Mouse (Mus musculus): ENCODE data around the gene Dusp1. TPM values are rescaled to one million over a fixed set of nuclear protein-coding genes. Genes with fewer than 3 reads are reported as not detected.
A peak's percentile ranks its signal among the peaks of the same experiment; 100 is the strongest.

Gene Dusp1
- polyA plus RNA-seq, 1 experiment from 2014 or later = 19.4 TPM

DNA sequence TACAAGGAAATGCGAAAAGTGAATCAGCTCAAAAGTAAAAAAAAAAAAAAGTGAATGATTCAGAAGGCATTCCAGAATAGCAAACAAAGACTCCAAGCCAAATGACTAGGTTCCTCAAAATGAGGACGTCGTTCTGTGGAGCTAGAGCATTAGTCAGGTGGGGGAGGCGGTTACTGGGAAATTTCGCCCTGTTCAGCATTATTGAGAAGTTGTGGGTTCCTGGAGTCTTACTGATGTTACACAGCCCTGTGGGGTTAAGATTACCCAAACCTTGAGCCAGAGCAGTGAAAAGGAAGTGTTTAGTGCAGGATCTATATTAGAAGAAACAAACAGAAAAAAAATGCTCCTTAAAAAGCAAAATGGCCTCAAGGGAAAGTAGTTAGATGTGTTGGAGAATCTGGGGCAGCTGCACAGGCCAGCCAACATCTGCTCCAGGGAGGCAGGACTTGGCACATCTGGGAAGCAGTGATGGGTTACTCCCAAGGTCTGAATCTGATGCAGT lies 28.0 kb downstream of the Dusp1 start:
- WGBS = 76% methylated on average over 5 of the region's 5 CpGs
- H3K36me3 ChIP-seq = no peaks in the 10 kb centered on the region
- H3K27me3 ChIP-seq = no peaks in the 10 kb centered on the region; the same call in 1 of the 2 replicates
- H3K4me2 ChIP-seq (replicated peaks) = no peak overlapping the region
- no peak overlapping the region for H3K27ac ChIP-seq
- no peak overlapping the region for H3K4me3 ChIP-seq
- no peak for ATAC-seq (ENCODE audit: insufficient number of reproducible peaks, insufficient read depth, low FRiP score, low TSS enrichment)
- H3K9me3 ChIP-seq = no peaks in the 10 kb centered on the region
- peaks cover 17% of the 10 kb centered on the region; the same call in 1 of the 2 replicates for H3K4me1 ChIP-seq
- no peak overlapping the region for H3K9ac ChIP-seq

GRCm38 (mm10) chr17:26532476-26533045 lies 29.4 kb downstream of the Dusp1 start:
- Histone ChIP-seq H3K9me3 (no peaks in the 10 kb centered on the region), H3K27ac (no peak overlapping the region), H3K4me2 (replicated peaks) (no peak overlapping the region), H3K36me3 (no peaks in the 10 kb centered on the region), H3K4me3 (no peak overlapping the region), H3K4me1 (peaks cover 17% of the 10 kb centered on the region; the same call in 1 of the 2 replicates), H3K9ac (no peak overlapping the region), H3K27me3 (no peaks in the 10 kb centered on the region)
- ATAC-seq (ENCODE audit: insufficient number of reproducible peaks, insufficient read depth, low FRiP score, low TSS enrichment) = no peak
- 61% methylated on average over 4 of the region's 4 CpGs for WGBS

- Histone ChIP-seq H3K4me3 (no peak overlapping the region), H3K9me3 (no peaks in the 10 kb centered on the region), H3K36me3 (no peaks in the 10 kb centered on the region), H3K27me3 (no peaks in the 10 kb centered on the region), H3K4me1 (peaks cover 17% of the 10 kb centered on the region; the same call in 1 of the 2 replicates), H3K27ac (no peak overlapping the region), H3K4me2 (replicated peaks) (no peak overlapping the region), H3K9ac (no peak overlapping the region)
- 92% methylated on average over 7 of the region's 7 CpGs for WGBS
- ATAC-seq (ENCODE audit: insufficient number of reproducible peaks, insufficient read depth, low FRiP score, low TSS enrichment) = no peak
Measured at GRCm38 (mm10) chr17:26531395-26532027, 30.4 kb downstream of the Dusp1 start.

- Histone ChIP-seq H3K4me3 (no peak overlapping the region), H3K27ac (peak overlapping the region; percentile 8; the same call in 1 of the 2 replicates), H3K9me3 (no peaks in the 10 kb centered on the region), H3K4me2 (replicated peaks) (no peak overlapping the region), H3K9ac (no peak overlapping the region), H3K27me3 (no peaks in the 10 kb centered on the region), H3K36me3 (no peaks in the 10 kb centered on the region), H3K4me1 (peaks cover 17% of the 10 kb centered on the region; the same call in 1 of the 2 replicates)
- no peak for ATAC-seq (ENCODE audit: insufficient number of reproducible peaks, insufficient read depth, low FRiP score, low TSS enrichment)
- 12% methylated on average over 3 of the region's 3 CpGs for WGBS
Measured at GRCm38 (mm10) chr17:26530590-26531081, 31.3 kb downstream of the Dusp1 start.

DNA sequence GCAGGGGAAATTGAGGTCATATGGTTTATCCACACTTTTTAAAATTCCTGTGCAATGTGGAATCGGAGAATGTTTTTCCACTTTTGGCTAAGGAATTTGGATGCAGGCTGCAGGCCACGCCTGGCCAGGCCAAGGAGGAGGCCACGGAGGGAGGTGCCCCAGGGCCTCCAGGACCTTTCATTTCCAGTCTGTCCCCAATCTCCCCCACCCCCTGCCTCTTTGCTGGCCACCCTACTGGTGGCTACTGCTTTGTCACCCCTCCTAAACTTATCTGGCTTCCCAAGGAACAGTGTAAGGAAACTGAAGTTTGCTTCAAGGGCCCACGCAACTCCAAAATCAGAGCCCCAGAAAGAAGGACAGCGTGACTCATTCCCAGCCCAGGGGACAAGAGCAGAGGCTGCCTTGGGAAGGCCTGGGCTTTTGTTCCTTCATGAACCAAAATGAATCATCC lies 32.1 kb downstream of the Dusp1 start:
- H3K27me3 ChIP-seq = no peaks in the 10 kb centered on the region
- no peaks in the 10 kb centered on the region for H3K36me3 ChIP-seq
- H3K27ac ChIP-seq = peak overlapping the region; percentile 5; the same call in 1 of the 2 replicates
- H3K9ac ChIP-seq = no peak overlapping the region
- no peak for ATAC-seq (ENCODE audit: insufficient number of reproducible peaks, insufficient read depth, low FRiP score, low TSS enrichment)
- 65% methylated on average over 5 of the region's 5 CpGs for WGBS
- peaks cover 17% of the 10 kb centered on the region; the same call in 1 of the 2 replicates for H3K4me1 ChIP-seq
- H3K4me2 ChIP-seq (replicated peaks) = no peak overlapping the region
- no peak overlapping the region for H3K4me3 ChIP-seq
- no peaks in the 10 kb centered on the region for H3K9me3 ChIP-seq

GRCm38 (mm10) chr17:26528751-26529150 lies 33.2 kb downstream of the Dusp1 start:
- Histone ChIP-seq H3K4me2 (replicated peaks) (no peak overlapping the region), H3K27ac (no peak overlapping the region), H3K4me3 (no peak overlapping the region), H3K9ac (no peak overlapping the region), H3K27me3 (no peaks in the 10 kb centered on the region), H3K36me3 (no peaks in the 10 kb centered on the region), H3K4me1 (peaks cover 17% of the 10 kb centered on the region; the same call in 1 of the 2 replicates), H3K9me3 (no peaks in the 10 kb centered on the region)
- 79% methylated on average over 6 of the region's 6 CpGs for WGBS
- no peak for ATAC-seq (ENCODE audit: insufficient number of reproducible peaks, insufficient read depth, low FRiP score, low TSS enrichment)

DNA sequence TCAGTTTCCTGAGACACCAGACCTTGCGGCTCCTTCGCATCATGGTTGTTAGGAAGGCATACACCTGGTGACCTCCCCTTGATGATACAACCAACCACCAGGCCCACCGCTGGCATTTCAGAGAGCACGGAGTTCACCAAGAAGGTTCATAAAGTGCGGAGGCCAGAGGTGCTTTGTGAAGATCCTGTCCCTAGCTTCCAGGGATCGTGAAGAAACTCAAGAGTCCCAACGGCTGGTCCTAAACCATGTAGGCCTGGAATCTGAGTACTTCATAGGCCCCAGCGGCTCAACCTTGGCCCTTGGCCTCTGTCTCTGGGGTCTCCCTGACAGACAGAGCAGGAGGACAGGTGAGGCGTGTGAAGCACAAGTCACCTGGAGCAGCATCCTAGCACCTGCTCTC lies 34.6 kb downstream of the Dusp1 start:
- Histone ChIP-seq H3K27ac (no peak overlapping the region), H3K36me3 (no peaks in the 10 kb centered on the region), H3K4me1 (peaks cover 17% of the 10 kb centered on the region; the same call in 1 of the 2 replicates), H3K9me3 (no peaks in the 10 kb centered on the region), H3K27me3 (no peaks in the 10 kb centered on the region), H3K9ac (no peak overlapping the region), H3K4me3 (no peak overlapping the region), H3K4me2 (replicated peaks) (no peak overlapping the region)
- WGBS = 93% methylated on average over 9 of the region's 9 CpGs
- no peak for ATAC-seq (ENCODE audit: insufficient number of reproducible peaks, insufficient read depth, low FRiP score, low TSS enrichment)

DNA sequence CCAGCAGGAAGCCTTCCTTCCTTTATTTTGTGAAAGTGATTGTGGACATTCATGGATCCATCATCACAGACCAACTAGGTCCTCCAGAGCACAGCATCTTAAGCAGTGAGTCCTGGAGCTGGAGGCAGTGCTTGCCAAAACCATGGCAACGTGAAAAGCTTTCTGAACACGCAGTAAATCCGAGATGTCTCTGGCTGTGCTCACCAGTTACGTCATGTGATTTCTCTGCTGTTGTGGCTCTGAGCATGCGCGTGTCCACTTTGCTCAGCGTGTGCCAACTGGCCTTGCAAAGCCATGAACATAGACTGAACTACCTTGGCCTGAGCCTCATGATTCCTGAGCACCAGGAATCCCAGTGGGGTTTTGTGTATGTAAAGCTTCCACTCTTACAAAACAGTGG lies 36.6 kb downstream of the Dusp1 start:
- 79% methylated on average over 7 of the region's 7 CpGs for WGBS
- H3K4me1 ChIP-seq = peaks cover 11% of the 10 kb centered on the region; the same call in 1 of the 2 replicates
- no peak for ATAC-seq (ENCODE audit: insufficient number of reproducible peaks, insufficient read depth, low FRiP score, low TSS enrichment)

GRCm38 (mm10) chr17:26524801-26525200 lies 37.1 kb downstream of the Dusp1 start:
- 88% methylated on average over 4 of the region's 4 CpGs for WGBS
- H3K9ac ChIP-seq = no peak overlapping the region
- H3K27me3 ChIP-seq = no peaks in the 10 kb centered on the region
- no peaks in the 10 kb centered on the region for H3K36me3 ChIP-seq
- ATAC-seq (ENCODE audit: insufficient number of reproducible peaks, insufficient read depth, low FRiP score, low TSS enrichment) = no peak
- peaks cover 6% of the 10 kb centered on the region; the same call in 1 of the 2 replicates for H3K4me1 ChIP-seq
- H3K27ac ChIP-seq = no peak overlapping the region
- H3K9me3 ChIP-seq = no peaks in the 10 kb centered on the region
- no peak overlapping the region for H3K4me3 ChIP-seq
- H3K4me2 ChIP-seq (replicated peaks) = no peak overlapping the region

More for the DNA sequence above, 36.6 kb downstream of the Dusp1 start:
- H3K27ac ChIP-seq = no peak overlapping the region
- H3K27me3 ChIP-seq = no peaks in the 10 kb centered on the region
- H3K4me2 ChIP-seq (replicated peaks) = no peak overlapping the region
- H3K9ac ChIP-seq = no peak overlapping the region
- no peaks in the 10 kb centered on the region for H3K9me3 ChIP-seq
- no peak overlapping the region for H3K4me3 ChIP-seq
- no peaks in the 10 kb centered on the region for H3K36me3 ChIP-seq

DNA sequence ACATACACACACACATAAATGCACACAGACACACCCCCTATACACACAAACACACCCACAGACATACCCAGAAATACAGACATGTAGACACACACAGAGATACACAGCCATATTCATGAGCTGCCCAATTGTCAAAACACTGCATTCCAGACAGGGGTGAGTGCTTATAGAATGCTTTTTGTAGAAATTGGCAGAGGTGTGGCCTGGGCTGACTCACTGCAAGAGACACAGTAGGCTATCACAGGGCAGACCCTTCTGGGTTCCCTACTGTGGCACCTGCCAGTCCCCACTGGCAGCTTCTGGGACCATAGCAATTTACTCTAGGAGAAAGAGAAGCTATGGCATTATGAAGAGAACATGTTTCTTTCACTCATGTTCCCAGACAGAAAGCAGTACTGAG lies 37.6 kb downstream of the Dusp1 start:
- H3K4me3 ChIP-seq = no peak overlapping the region
- H3K9me3 ChIP-seq = no peaks in the 10 kb centered on the region
- no peak for ATAC-seq (ENCODE audit: insufficient number of reproducible peaks, insufficient read depth, low FRiP score, low TSS enrichment)

GRCm38 (mm10) chr17:26522711-26523110 lies 39.2 kb downstream of the Dusp1 start:
- H3K27ac ChIP-seq = no peak overlapping the region
- ATAC-seq (ENCODE audit: insufficient number of reproducible peaks, insufficient read depth, low FRiP score, low TSS enrichment) = no peak

More for the DNA sequence above, 37.6 kb downstream of the Dusp1 start:
- H3K36me3 ChIP-seq = no peaks in the 10 kb centered on the region
- H3K27ac ChIP-seq = no peak overlapping the region
- H3K4me1 ChIP-seq = 0 out of 2 replicates have a peak, but pooled peaks cover under 1% of the 10 kb centered on the region
- no peak overlapping the region for H3K9ac ChIP-seq
- H3K27me3 ChIP-seq = no peaks in the 10 kb centered on the region
- no peak overlapping the region for H3K4me2 ChIP-seq (replicated peaks)

GRCm38 (mm10) chr17:26518306-26518705 lies 43.6 kb downstream of the Dusp1 start:
- H3K36me3 ChIP-seq = no peaks in the 10 kb centered on the region
- H3K9ac ChIP-seq = no peak overlapping the region
- no peak for ATAC-seq (ENCODE audit: insufficient number of reproducible peaks, insufficient read depth, low FRiP score, low TSS enrichment)
- H3K4me3 ChIP-seq = no peak overlapping the region
- no peaks in the 10 kb centered on the region for H3K4me1 ChIP-seq
- 87% methylated on average over 3 of the region's 3 CpGs for WGBS
- H3K27ac ChIP-seq = no peak overlapping the region
- H3K9me3 ChIP-seq = no peaks in the 10 kb centered on the region
- no peak overlapping the region for H3K4me2 ChIP-seq (replicated peaks)
- H3K27me3 ChIP-seq = no peaks in the 10 kb centered on the region

More at GRCm38 (mm10) chr17:26522711-26523110, 39.2 kb downstream of the Dusp1 start:
- no peak overlapping the region for H3K4me3 ChIP-seq
- 86% methylated on average over 4 of the region's 4 CpGs for WGBS
- no peaks in the 10 kb centered on the region for H3K9me3 ChIP-seq
- no peak overlapping the region for H3K9ac ChIP-seq
- no peak overlapping the region for H3K4me2 ChIP-seq (replicated peaks)
- H3K36me3 ChIP-seq = no peaks in the 10 kb centered on the region
- no peaks in the 10 kb centered on the region for H3K27me3 ChIP-seq
- H3K4me1 ChIP-seq = no peaks in the 10 kb centered on the region

Measured in embryonic facial prominence, embryonic 12.5 days (tissue).